Mouse (Mus musculus): ENCODE measurements around the gene 4833427G06Rik.

- TF ChIP-seq CTCF (IDR thresholded peaks at IDR 0.05; ENCODE audit: control insufficient read depth, insufficient read depth, insufficient replicate concordance, low read depth, low read length) = no peak
- TF ChIP-seq POLR2A (IDR thresholded peaks at IDR 0.05; ENCODE audit: control insufficient read depth, low read depth, low read length) = no peak
Measured at GRCm38 (mm10) chr9:51076300-51076978, 25.4 kb downstream of the 4833427G06Rik start.
